Mouse (Mus musculus) limb, embryonic 11.5 days (tissue): ENCODE data around the gene Tmprss12. TPM values are rescaled to one million over a fixed set of nuclear protein-coding genes. Genes with fewer than 3 reads are reported as not detected.
"Not testable (repeated sequence)": the region's sequence is repeated elsewhere in the genome, so short reads cannot be mapped to it uniquely, and the experiment has no call there.

Experiments
- ATAC-seq: fragments of 200-750 bp; cut with Nextera tagmentation; 2 replicates; pipeline ENCODE4 v1.8.0; 2017; ENCODE audit warnings: low read depth; ENCODE audit not compliant: insufficient number of reproducible peaks, low FRiP score, low TSS enrichment
- DNase-seq: peaks from one replicate; pipeline ENCODE4 v3.0.0-alpha.2; 2015; ENCODE audit warnings: low spot score
- H3K27ac ChIP-seq: fragments of 300-500 bp; sonication (generic); replicated peaks from 2 replicates; pipeline ENCODE4 v1.5.1; 2014; ENCODE audit warnings: low read depth, mild to moderate bottlenecking, low read length
- H3K27me3 ChIP-seq: fragments of 300-500 bp; sonication (generic); 2 replicates; pipeline ENCODE4 v1.6.1; 2014; ENCODE audit warnings: mild to moderate bottlenecking, low read length, mixed read lengths; ENCODE audit not compliant: control insufficient read depth, insufficient read depth
- H3K36me3 ChIP-seq: fragments of 300-500 bp; sonication (generic); 2 replicates; pipeline ENCODE4 v1.6.1; 2014; ENCODE audit warnings: mild to moderate bottlenecking, low read length, moderate library complexity, mixed read lengths; ENCODE audit not compliant: control insufficient read depth, insufficient read depth
- H3K4me1 ChIP-seq: fragments of 300-500 bp; sonication (generic); 2 replicates; pipeline ENCODE4 v1.6.1; 2014; ENCODE audit warnings: low read length, mixed read lengths; ENCODE audit not compliant: control insufficient read depth, insufficient read depth
- H3K4me2 ChIP-seq: fragments of 300-500 bp; sonication (generic); 2 replicates; pipeline ENCODE4 v1.6.1; 2014; ENCODE audit warnings: low read depth, mild to moderate bottlenecking, moderate library complexity; ENCODE audit not compliant: severe bottlenecking
- H3K4me3 ChIP-seq: fragments of 300-500 bp; sonication (generic); 2 replicates; pipeline ENCODE4 v1.5.1; 2014; ENCODE audit warnings: low read depth, low read length
- H3K9ac ChIP-seq: fragments of 300-500 bp; sonication (generic); 2 replicates; pipeline ENCODE4 v1.6.1; 2014; ENCODE audit warnings: mild to moderate bottlenecking, low read length
- H3K9me3 ChIP-seq: fragments of 300-500 bp; sonication (generic); 2 replicates; pipeline ENCODE4 v1.6.1; 2016; ENCODE audit warnings: low read length; ENCODE audit not compliant: control insufficient read depth
- WGBS: fragments of 180-500 bp; shearing (Covaris S2); extraction: QIAGEN DNeasy Blood & Tissue Kit; methylation state at CpG from one replicate; pipeline ENCODE4 v1.1.7; 2014; 5-methylcytosine and 5-hydroxymethylcytosine counted together
- polyA plus RNA-seq: library from polyadenylated mRNA; unstranded; fragments of >200 nt; fragmentation: Nextera tagmentation; extraction: Ambion mirVana; gene quantifications from 2 replicates; pipeline ENCODE4 v1.2.1, GENCODE M21; 2014

Gene Tmprss12
- polyA plus RNA-seq, 1 experiment from 2014 or later: not detected

DNA sequence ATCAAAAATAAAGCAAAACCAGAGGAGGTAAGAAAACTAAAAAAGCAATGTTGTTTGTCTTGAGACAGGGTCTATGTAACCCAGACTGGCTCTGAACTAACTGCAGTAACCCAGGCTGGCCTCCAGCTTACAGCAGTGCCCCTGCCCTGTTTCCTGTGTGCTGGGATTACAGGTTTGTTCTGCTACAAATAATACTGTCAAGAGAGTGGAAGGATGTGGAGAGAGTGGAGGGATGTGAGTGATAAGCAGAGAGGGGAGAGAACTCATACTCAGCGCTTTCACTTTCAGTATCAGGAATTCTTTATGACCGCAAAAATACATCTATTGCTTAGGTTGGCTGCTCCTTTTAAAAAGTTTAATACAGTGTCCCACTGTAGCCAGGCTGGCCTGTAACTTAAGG, 31.7 kb downstream of the Tmprss12 start:
- DNase-seq (no peak), ATAC-seq (no peak)
- H3K27ac ChIP-seq: no peak overlapping the region
- H3K4me2 ChIP-seq: no peak overlapping the region
- H3K9ac ChIP-seq: no peak overlapping the region
- no peaks in the 10 kb centered on the region for H3K36me3 ChIP-seq
- no peaks in the 10 kb centered on the region for H3K4me1 ChIP-seq
- no peak overlapping the region for H3K4me3 ChIP-seq
- H3K27me3 ChIP-seq: no peaks in the 10 kb centered on the region
- no peaks in the 10 kb centered on the region for H3K9me3 ChIP-seq
- 89% methylated on average over 2 of the region's 2 CpGs for WGBS

DNA sequence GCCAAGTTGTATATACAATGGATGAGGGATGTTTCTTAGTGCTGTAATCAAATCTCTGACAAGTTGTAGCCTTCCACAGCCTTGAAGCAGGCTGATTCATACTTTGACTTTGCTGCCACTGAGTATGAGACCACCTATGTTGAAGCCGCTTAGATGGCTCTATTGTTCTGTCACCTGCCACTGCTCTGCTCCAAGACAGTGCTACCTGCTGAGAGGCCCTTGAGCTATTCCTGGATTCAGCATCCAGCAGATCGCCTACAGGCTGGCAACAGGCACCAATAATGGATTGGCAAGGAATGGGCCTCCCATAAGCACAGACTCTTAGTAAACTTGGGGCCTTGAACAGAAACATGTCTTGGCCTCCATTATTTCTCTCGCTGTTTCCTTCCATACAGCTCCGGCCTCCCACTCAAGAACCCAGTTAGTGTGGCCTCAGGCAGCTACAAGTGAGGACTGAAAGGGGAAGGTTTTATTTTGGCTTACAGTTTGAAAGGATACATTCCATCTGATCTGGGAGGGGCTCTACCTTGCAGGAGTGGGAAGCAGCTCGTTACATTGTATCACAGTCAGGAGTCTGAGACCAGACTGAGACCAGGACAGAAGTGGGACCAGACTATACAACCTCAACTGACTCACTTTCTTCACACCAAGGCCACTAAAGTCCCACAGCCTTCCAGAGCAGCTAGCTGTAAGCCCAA, 34.0 kb downstream of the Tmprss12 start:
- Histone ChIP-seq H3K9me3 (no peaks in the 10 kb centered on the region), H3K36me3 (no peaks in the 10 kb centered on the region), H3K4me3 (no peak overlapping the region), H3K4me1 (no peaks in the 10 kb centered on the region), H3K9ac (no peak overlapping the region), H3K27me3 (no peaks in the 10 kb centered on the region), H3K4me2 (no peak overlapping the region), H3K27ac (no peak overlapping the region)
- DNase-seq: no peak
- no peak for ATAC-seq
- 93% methylated on average over 5 of the region's 5 CpGs for WGBS

DNA sequence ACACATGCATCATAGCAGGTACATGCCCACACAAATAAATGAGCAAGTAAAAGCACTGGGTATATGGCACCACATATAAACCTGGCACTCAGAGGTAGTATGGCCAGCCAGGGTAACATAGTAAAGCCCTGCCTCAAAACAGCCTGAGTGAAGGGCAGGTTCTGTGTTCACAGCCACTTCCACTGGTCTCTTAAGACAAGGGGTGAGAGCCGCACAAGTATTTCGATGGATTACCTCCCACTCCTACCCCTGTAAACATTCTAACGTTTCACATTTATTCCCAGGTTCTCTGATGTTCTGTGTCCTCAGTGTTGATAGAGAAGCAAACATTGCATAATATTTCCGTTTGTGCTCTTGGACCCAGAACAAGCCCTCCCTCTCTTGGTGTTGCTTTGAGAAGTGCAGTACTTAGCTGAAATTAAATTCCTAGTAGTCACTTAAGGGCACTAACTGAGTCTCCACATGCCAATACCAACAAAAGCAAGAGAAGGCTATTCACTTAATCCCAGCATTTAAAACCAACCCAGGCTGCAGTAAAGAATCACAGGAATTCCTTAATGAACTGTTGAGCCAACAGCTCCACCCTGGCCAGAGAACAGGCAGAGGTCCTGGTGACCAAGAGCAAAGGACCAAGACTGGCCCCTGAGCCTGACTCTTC, 37.5 kb downstream of the Tmprss12 start:
- H3K9ac ChIP-seq, H3K27me3 ChIP-seq, DNase-seq, ATAC-seq, H3K27ac ChIP-seq, H3K9me3 ChIP-seq, H3K36me3 ChIP-seq, H3K4me2 ChIP-seq, H3K4me1 ChIP-seq, H3K4me3 ChIP-seq: not testable (repeated sequence)
- 76% methylated on average over 4 of the region's 4 CpGs for WGBS

DNA sequence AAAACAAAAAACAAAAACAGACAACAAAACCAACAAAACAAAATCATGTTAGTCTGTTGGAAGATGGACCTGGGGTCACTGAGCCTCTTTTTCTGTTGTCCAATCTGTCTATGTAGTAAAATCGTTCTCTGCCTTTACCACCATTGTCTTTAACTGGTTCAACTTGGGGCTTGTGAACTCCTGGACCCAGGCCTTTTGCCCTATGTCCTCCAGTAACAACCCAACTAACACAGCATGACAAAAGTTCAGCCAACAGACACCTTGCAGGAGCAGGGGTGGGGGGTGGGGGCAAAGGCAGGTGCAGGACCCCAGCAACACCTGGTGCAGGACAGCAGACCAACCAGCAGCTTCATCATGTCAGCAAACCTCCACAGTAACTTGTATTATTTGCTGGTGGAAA, 39.2 kb downstream of the Tmprss12 start:
- Histone ChIP-seq H3K9me3 (no peaks in the 10 kb centered on the region), H3K27me3 (no peaks in the 10 kb centered on the region), H3K9ac (no peak overlapping the region), H3K4me3 (no peak overlapping the region), H3K4me1 (no peaks in the 10 kb centered on the region), H3K4me2 (no peak overlapping the region), H3K36me3 (no peaks in the 10 kb centered on the region), H3K27ac (no peak overlapping the region)
- 82% methylated on average over 1 of the region's 1 CpGs for WGBS
- DNase-seq: no peak
- no peak for ATAC-seq

DNA sequence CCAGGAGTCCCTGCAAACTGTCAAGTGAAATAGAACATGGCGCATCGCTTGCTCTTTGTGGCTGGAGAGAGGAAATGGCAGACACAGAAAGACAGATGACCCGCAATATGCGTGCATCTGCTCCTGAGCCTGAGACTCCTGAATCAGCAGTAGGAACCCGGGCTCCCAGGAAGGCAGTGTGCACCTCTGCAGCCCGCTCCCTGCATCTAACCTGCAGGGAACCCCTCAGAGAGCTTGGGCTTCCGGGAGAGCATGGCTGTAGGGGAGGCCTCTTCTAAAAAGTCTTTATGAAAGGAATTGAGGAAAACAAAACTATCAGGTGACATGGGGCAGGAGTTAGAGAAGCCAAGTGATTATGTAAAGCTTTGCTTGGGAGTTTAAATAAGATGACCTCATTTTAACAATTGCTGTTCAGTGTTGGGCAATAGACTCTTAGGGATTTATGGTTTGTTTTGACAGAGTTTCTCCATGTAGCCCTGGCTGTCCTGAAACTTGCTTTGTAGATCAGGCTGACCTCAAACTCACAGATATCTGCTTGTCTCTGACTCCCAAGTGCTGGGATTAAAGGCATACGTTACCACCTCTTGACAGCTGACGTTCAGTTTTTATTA, 39.8 kb downstream of the Tmprss12 start:
- Histone ChIP-seq H3K36me3 (no peaks in the 10 kb centered on the region), H3K4me3 (no peak overlapping the region), H3K4me1 (no peaks in the 10 kb centered on the region), H3K27ac (no peak overlapping the region), H3K9me3 (no peaks in the 10 kb centered on the region), H3K4me2 (no peak overlapping the region), H3K9ac (no peak overlapping the region), H3K27me3 (no peaks in the 10 kb centered on the region)
- WGBS: 64% methylated on average over 9 of the region's 9 CpGs
- no peak for ATAC-seq
- no peak for DNase-seq

DNA sequence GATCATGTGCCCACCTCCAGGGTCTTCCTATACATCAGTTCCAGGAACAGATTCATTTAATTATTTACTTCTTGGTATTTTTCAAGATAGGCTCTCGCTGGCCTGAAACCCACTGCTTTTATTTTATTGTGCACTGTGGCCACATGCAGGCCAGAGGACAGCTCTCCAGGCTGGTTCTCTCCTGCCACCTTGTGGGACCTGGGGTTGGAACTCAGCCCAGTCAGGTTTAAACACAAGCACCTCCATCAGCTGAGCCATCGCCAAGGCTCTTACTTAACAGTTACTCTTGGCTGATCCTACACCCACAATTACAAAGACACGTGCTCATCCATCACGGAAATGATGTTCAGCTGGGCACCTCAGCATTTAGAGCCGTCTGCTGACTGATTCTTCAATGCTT, 40.5 kb downstream of the Tmprss12 start:
- Histone ChIP-seq H3K4me2 (no peak overlapping the region), H3K4me3 (no peak overlapping the region), H3K27ac (no peak overlapping the region), H3K9me3 (no peaks in the 10 kb centered on the region), H3K4me1 (no peaks in the 10 kb centered on the region), H3K9ac (no peak overlapping the region), H3K27me3 (no peaks in the 10 kb centered on the region), H3K36me3 (no peaks in the 10 kb centered on the region)
- ATAC-seq (no peak), DNase-seq (peak; percentile 30)
- WGBS: 47% methylated on average over 5 of the region's 5 CpGs

- DNase-seq: no peak
- Histone ChIP-seq H3K27me3 (no peaks in the 10 kb centered on the region), H3K27ac (no peak overlapping the region), H3K9ac (no peak overlapping the region), H3K4me1 (no peaks in the 10 kb centered on the region), H3K4me3 (no peak overlapping the region), H3K36me3 (no peaks in the 10 kb centered on the region), H3K9me3 (no peaks in the 10 kb centered on the region), H3K4me2 (no peak overlapping the region)
- WGBS: 63% methylated on average over 12 of the region's 12 CpGs
- no peak for ATAC-seq
These were observed 43.5 kb downstream of the Tmprss12 start for GRCm38 (mm10) chr15:100324021-100324591.

GRCm38 (mm10) chr15:100325235-100325634, 44.6 kb downstream of the Tmprss12 start:
- DNase-seq: no peak
- Histone ChIP-seq H3K27ac (no peak overlapping the region), H3K9me3 (no peaks in the 10 kb centered on the region), H3K4me2 (no peak overlapping the region), H3K36me3 (no peaks in the 10 kb centered on the region), H3K9ac (no peak overlapping the region), H3K4me3 (no peak overlapping the region), H3K27me3 (no peaks in the 10 kb centered on the region), H3K4me1 (no peaks in the 10 kb centered on the region)
- ATAC-seq: no peak
- 84% methylated on average over 3 of the region's 3 CpGs for WGBS
